Mouse (Mus musculus): ENCODE measurements around the gene Prrc2a. TPM values are rescaled to one million over a fixed set of nuclear protein-coding genes. Genes with fewer than 3 reads are reported as not detected.

Prrc2a gene
- polyA plus RNA-seq (2012; rRNA removed), result 262 and 284 TPM in 2 replicates

DNA sequence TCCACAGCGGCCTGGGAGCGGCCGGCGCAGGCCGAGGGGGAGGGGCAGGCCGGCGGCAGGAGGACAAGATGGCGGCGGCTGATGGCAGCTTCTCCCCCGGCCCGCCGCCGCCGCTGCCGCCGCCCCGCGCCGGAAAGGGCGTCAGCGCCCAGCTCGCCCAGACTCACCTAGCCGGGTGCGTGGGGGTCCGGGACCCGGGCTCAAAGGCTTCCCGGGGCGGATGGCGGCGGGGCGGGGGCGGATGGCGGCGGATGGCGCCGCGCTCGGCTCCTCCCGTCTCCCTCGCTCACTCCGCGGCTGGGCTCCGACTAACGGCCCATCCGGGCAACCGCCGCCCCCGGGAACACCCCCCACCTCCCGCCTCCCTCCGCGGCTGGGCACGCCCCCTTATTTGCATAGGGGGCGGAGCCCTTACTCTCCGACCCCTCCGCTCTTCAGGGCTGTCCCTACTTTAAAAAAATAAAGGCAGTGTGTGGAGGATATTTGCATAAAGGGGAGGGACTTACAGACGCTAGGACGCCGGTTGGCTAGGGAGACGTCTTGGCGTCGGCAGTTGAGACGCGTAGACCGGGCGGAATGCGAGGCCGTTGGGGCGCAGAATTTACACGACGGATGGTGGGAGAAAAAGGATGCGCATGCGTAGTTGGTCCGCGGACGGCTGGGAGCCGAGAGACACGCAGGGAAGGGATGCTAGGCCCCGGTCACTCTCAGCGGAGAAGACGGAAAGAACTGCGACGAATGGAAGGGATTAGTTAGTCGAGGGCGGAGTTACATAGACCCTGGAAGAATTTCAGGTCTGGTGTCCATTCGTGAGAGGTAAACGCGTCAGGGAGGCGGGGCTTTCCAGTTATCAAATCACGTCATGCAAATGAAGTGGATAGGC, at the start of gene Prrc2a:
Prrc2a (minus strand) TSS at position 330 of the 883 bp plus-strand sequence.

DNA sequence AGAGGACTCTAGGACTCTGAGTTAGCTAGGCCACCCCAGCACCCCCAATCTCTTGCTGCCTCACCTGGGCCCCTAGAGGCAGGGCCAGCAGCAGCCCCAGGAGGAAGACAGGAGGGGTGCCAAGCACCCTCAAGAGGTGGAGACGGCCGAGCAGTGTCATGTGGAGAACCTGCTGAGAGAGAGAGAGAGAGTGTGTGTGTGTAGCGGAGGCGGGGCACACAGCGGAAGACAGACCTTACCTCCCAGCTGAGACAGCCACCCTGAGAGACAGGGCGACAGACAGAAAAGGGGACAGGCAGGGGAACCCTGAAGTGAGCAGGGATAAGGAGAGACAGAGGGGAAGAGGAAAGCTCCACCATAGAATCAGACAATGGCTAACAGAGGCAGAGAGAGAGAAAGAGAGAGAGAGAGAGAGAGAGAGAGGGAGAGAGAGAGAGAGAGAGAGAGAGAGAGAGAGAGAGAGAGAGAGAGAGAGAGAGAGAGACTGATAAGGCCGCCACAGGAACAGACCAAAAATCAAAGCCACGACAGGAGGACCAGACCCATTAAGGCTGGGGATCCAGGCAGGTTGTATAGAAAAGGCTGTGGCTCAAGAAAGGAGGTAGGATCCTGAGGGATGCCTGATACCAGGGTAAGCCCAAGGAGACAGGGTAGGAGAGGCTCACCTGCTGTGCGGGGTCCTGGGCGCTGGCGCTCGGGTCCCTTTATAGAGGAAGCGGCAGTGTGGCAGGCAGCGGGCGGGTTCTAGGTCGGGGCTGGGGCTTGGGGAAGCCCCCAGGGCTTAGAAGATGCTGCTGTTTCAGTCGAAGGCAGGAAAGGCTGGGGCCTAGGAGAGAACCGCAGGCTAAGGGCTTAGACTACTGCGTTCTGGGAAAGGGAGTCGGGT, 40.0 kb upstream of the Prrc2a start, which contains the start of gene Lta:
Lta (minus strand) TSS at position 858 of the 886 bp plus-strand sequence.

GRCm38 (mm10) chr17:35201787-35202186, 37.1 kb upstream of the Prrc2a start, which contains the start of gene Tnf:
TSS of gene Tnf (minus strand) at chr17:35202007.

DNA sequence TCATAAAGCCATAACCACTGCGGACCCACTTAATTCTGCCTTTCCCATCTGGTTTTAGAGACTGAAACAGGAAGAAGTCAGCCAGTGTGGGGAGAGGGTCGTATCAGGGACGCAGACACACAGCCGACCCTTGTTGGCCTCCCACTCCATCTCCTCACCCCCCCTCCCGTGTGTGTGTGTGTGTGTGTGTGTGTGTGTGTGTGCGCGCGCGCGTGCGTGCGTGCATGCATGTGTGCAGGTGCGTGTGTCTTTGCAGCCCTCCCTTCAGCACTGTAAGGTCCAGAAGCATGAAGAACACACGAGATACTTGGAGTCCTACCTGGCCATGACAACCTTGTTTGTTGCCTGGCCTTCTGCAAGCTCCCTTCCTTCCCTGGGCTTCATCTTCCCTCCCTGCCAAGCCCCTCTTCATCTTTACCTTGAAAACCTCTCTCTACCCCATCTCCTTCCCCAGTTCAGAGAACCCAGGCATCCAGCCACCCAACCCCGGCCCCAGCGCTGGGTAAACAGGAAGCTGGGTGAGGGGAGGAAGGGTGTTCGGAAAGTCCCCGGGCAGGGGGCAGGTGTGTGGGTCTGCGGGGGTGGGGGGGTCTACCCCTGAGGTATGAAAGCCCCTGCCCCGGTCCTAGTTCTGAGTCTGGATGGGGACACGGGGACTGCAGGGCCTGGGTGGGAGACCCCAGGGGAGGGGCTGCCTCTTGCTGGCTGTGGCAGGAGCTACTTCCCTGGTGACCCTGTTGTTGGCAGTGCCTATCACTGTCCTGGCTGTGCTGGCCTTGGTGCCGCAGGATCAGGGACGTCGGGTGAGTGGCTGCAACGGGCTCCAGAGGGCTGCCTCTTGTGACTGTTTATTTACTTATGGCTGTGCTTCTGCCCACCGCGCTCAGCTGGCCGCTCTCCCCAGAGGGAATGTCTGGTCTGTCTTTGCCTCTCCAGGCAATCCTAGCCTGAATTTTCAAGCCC, 29.5 kb upstream of the Prrc2a start, which contains the start of gene Ltb:
Ltb (plus strand) TSS at position 559 of the 963 bp plus-strand sequence.

DNA sequence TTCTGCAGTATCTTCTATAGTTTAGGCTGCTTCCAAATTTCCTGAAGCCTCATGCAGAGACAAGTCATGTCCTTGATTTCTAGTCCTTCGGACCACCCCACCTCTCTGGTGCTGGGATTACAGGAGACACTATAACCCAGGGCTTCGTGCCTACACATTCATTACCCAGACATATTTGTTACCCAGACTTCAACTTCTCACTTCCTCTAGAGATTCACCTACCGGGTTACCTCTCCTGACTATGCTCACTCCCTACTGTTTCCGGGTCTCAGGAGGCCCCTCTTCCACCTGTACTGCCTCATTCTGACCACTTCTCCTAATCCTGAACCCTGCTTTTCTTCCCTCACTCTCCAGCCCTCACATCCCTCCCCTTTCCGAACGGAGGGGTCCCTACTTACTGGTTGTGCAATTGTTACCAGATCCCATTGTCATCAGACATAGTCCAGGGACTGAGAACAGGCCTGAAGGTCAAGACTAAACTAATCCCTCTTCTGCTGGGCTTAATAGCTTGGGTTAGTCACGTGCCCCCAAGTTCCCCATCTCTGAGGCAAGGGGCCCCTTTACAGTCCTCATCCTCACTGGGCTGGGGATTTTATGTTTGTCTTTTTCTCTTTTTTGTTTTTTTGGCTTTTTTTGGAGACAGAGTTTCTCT, 23.4 kb upstream of the Prrc2a start, which contains the start of gene Lst1:
Lst1 (minus strand) TSS at position 481 of the 652 bp plus-strand sequence.

GRCm38 (mm10) chr17:35175968-35176367, 11.3 kb upstream of the Prrc2a start, which contains the start of gene Aif1:
TSS of gene Aif1 (minus strand) at chr17:35176068.

DNA sequence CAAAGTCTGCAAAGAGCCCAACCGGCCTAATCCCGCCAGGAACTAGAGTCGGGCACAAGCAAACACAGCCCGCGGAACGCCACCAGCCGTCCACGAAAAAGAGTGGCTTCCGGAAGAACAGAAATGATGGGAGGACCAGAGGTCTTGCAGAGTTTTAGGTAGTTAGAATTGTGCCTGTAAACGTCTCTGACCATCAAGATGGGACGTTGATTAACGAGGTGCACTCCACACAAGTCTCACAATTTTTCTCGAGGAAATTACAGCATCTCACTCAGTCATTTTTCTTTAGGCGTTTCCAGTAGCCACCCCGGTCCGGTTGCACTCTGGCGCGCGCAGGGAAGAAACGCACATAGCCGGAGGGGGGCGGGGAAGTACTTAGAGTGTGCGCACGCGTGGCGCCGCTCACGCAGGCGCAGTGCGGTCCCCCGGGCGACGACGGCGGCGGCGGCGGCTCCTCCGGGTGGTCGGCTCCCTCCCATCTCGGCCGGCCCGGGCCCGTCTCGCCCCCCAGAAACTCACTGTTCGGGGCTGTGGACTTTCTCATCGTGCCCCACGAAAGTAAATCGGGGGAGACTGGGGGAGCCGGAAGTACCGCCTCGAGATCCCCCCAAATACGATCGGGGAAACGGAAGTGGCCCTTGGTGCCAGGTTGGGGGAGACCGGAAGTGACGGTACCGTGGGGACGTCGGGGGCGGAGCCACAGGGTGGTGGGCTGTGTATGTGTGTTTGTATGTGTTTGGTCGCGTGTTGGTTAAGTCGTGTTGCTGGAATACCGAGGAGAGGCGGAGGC, 29.7 kb downstream of the Prrc2a start, which contains the start of gene Bag6:
Bag6 (plus strand) TSS at position 378 of the 790 bp plus-strand sequence.

GRCm38 (mm10) chr17:35131500-35132173, 33.1 kb downstream of the Prrc2a start, which contains the start of gene Apom:
TSS of gene Apom (minus strand) at chr17:35132050.

GRCm38 (mm10) chr17:35126206-35126611, 38.5 kb downstream of the Prrc2a start, which contains the start of gene D17H6S53E:
TSS of gene D17H6S53E (plus strand) at chr17:35126373.

DNA sequence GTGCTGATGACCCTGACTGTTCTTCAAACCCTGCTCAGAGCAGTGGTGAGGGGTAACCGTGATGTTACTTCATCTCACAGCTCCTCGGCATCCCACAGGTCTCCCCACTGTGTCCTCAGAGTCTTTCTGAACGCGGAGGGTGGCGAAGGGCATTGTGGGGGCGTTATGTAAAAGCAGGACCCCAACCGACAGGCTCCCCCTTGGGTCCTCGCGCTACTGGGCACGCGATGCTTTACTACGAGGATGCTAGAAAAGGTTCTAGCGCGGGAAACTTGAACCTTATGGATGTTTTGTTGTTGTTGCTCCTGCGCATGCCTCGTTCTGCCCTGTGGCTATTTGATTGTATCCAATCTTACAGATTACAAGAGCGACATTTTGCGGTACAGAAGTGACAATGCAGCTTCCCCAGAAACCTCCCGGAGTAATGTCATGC, 42.8 kb downstream of the Prrc2a start, which contains the start of gene Csnk2b:
Csnk2b (minus strand) TSS at position 183 of the 433 bp plus-strand sequence.

DNA sequence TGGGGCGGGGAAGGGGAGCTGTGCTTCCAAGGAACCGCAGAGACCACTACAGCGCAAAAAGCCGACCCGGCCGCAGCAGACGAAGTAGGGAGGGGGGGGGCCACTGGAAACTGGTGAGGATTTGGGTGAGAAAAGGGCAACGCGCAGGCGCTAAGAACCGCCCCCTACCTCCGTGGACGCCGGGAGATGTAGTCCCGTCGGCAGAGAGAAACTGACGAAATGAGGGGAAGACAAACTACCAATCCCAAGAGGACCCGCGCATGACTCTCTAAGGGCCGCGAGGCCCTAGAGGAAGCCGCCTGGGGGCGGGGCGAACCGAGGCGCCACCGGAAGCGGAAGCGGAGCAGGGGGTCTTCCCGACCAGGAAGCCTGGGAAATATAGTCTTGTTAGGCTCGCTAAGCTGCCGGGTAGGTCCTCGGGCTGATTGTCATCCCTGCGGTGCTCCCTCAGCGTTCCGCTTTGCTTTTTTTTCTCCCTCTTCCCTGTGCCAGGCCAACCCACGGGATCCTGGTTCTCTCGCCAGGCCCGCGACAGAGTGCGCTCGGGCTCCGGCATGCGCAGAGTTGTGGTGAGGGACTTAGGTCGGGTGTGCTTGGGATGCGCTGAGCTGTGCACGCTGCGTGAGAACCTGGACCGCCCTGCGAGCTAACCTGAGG, 43.4 kb downstream of the Prrc2a start, which contains the start of gene Gpank1:
Gpank1 (plus strand) TSS at position 313 of the 657 bp plus-strand sequence.

DNA sequence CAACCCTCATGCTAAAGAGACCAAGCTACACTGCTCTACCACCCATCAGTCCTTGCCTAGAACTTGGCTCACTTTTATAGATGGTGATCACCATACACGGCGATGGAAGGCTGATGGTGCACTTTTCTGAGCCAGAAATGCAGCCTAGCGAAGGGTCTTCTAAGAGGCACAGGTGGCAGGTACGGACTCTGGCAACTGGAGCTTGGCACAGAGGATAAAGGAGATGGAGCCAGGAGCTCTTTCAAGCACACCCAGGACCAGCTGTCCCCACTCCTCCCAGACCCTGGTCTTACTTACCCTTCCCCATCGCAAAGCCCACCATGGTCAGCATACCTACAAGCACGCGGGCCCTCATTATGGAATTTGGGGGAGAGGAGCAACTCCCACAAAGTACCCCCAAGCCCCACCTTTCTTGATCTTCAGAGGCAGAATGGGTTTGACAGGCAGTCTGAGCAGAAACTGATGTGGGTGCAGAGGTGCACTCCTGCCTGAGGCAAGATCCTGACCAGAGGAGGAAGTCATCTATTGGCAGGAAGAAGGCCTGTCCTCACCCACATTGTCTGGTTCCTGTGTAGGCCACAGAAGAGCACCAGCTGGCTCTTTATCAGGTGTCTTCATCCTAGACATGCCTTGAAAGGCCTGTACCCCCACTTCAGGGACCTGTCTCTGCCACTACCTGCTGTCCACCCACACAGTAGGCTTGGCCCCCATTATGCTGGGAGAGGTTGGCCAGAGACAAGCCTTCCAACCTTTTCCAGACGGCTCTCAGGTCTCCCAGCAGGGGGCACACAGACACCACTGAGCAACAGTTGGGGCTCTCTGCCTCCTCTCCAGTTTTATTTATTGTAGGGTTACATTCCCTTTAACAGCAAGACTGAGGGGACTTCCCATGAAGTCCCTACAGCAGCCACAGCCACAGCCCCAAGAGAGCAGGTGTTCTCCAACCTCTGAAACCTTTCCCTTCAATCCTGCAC, 49.4 kb downstream of the Prrc2a start, which contains the start of gene Ly6g5b:
Ly6g5b (minus strand) TSS at position 383 of the 974 bp plus-strand sequence.

DNA sequence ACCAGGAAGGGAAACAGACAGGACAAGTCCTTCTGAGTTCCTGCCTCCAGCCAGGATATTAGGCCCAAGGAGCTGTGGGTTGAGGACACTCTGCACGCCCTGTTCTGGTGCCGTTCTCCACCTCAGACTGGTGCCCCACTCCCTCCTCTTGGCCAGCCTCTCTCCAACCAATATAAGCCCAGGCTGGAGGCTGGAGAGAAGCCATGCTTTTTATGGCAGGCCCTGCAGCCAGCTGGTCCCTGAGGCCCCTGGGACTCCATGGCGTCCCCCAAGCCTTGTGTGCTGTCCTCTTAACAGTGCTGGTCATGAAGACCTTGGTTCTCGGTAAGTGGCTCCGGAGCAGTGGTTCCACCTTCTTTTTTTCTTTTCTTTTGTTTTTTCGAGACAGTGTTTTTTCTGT, 56.6 kb downstream of the Prrc2a start, which contains the start of gene Ly6g5c:
Ly6g5c (plus strand) TSS at position 183 of the 400 bp plus-strand sequence.

Data from stomach, adult 2 months (tissue).